Mouse (Mus musculus): ENCODE measurements around the gene Gpr39.

The Gpr39 gene

DNA sequence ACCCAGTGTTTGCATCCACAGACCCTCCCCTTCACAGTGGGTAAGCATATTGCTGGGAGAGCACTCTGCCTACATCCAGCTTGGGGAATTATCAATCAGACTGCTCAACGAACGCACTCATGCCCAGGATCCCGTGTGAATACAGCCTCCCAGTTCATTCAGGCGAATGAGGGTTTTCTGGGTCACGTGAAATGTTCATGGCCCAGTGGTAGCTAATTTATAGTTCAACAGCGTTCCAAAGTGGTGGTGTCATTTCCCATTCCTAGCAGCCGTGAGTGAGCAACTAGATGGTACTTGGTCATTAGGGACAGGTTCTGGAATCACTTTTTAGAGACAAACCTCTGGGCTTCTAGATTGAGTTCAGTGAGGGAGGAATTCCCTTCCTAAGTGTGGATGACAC is 144.3 kb downstream of the Gpr39 start:
- DNase-seq, result no peak

DNA sequence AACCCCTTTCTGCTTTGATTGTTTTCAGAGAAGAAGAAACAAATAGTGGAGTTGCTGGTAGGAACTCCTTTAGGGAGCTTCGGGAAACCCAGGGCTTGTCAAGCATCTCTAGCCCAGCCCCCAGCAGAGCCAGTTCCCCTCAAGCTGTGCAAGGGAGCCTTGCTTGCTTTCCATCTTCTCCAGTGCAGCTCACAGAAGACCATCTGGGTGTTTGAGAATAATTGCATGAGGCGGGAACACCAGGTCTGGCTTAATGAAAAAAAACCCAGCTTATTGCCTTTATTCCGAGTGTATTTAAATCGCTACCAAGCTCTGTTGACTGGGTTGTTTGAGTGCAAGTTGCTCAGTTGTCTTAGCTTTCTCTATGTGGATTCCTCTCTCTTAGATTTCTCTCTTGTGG is 146.8 kb downstream of the Gpr39 start:
- DNase-seq, result no peak

DNA sequence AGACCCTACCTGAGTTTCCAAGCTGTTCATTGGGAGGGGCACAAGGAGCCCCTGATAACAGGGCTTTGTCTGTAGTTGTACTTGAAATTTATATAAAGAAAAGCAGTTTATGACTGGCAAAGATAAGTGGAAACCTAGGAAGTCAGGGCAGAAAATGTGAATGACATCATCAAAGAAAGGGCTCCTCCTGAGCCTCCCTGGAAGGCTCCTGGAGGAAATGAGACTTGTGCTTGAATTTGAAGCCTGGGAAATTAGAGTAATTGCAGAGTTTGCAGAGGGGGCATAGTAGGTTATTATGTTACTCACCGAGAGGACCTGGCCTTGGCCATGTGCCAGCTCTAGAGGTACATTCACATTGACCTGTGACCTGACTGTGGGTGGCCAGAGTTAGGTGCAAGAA is 160.7 kb downstream of the Gpr39 start:
- no peak for DNase-seq

DNA sequence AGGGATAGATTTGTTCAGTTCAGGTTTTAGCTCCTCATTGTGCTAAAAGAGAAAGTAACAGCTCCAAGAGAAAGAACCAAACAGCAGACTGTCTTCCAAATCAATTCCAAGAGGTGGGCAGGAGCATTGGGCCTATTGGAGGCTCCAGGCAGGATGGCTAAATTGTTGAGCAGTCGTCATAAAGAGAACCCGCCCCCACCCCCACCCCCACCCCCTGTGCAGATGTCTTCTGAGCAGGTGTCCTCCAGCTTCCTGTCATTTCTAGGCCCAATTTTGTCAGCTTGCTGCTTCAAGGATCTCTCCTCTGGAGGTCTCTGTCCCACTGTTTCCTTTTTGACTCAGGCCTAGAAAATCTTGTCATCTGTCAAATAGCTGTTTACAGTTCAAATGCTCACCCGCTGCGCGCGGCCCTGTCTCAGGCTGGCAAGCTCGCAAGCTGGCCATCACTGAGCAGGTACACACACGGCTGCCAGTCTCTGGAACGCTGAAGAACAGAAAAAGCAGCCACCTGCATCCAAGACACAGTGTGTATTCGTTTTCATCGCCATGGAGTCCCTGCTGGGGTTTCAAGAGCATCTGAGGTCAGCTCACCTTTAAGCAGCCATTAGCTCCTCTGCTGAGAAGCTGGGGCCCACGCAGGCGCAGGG is 163.1 kb downstream of the Gpr39 start:
- peak; percentile 65 to 78 for DNase-seq

DNA sequence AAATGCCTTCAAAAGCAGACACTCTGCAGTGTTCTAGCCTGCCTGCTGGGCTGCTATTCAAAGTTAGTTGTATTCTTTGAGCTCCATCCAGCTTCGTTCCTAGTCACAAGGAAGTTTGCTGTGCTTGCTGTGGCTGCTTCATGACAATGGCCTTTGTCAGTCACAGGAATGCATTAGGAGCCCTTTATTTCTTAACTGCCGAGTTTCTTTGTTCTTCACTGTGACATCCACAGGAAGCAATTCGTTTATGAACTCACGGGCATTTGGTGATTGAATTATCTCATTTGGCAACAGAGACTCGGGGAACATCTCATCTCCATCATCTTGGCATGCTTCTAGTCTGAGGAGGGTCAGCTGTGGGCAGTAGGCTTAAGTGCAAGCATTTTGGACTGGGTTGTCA is 177.9 kb downstream of the Gpr39 start:
- DNase-seq, result no peak

DNA sequence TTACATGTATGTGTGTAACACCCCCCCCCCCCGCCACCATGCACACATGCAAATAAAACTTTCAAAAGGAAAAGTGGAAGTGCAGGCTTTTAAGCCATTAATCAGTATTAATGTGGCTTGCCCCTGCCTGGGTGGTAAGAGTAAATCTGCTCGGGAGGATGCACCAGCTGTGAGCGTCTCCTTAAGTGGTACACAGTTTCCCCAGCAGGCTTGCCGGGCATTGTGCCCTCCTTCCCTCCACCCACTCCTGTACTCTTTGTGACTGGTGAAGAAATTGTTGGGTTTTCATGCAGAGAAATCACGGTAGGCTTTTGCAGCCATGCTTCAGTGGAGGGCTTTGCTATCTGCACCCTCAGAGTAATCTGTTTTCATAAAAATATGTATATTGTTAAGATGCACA is 181.8 kb downstream of the Gpr39 start:
- no peak for DNase-seq

DNA sequence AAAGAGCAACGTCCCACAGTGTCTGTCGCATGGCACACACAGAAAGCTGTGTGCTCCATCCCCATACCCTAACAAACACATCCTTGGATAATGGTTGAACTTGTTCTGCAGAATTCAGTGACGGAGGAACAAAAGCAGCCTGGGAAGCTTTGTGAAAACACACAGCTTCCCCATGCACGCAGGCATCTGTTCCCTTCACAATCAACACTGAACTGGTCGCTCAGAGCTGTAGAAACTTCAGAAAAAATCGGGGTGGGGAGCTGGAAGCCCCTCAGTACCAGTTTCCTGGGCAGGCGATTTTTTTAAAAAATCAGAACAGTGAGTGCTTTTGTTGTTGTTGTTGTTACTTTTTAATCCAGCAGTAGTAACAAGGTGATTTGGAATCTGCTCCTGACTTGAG is 193.3 kb downstream of the Gpr39 start:
- no peak for DNase-seq

DNA sequence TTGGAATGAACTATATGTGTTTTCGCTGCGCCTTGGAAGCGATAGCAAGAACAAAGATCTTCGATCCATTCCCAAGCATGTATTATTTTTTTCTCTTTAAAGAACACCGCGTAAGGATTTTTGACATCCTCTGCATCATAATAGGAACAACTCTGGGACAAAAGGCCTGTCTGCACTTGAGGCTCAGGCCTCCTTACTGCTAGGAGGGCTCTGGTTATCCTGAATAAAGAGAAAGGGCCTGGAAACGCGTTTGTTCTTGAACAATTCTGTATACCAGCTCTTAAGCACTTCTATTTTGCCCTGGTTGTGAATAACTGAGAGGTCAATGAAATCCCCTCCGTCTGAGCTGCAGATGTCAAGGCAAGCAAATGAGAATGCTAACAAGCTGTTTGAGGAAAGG is 216.4 kb downstream of the Gpr39 start:
- DNase-seq, result no peak

DNA sequence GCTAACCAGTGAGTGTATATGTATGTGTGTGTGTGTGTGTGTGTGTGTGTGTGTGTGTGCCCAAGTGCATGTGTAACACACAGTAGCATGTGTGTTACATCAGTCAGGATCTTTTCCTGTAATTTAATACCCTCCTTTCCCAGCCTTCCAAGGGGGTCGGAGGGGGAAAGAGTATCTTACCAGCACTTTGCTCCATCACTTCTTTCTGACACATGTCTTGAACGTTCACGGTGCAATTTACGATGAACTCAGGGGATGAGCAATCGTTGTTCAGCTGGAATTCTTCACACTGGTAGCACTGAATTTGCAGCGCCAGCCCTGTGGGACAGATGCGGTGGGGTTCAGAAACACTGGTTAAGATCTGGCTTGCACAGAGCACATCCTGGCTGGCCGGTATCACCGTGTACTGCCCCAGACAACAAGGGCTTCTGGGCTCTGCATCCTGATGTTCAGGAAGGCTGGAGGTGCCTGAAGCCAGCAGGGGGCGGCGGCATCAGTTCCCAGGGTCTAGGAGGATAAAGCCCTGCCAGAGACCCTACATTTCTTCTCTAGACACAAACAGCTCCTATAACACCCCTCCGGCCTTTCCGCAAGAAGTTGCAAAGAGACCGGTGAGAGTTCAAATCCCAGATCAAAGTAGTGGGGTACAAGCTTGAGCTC is 233.5 kb downstream of the Gpr39 start:
- peak in 1 of 2 experiments; percentile 5 for DNase-seq

DNA sequence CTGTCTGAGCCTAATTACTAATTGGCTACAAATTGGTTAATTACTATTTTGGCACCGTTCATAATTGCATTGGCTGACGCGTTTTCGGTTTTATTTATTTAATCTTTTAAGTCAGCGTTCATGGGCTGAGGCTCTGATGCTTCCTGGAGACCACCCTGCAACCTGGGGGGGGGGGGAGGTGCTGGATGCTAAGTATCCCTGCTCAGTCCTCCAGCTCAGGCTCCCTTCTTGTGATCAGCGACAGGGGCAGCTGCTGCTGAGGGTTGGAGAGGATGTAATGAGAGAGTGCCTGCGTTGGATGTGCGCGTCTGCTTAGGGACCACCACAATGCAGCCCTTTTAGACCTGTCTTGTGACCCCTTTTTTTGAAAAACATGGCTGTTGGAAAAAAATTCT is 234.1 kb downstream of the Gpr39 start:
- no peak for DNase-seq

DNA sequence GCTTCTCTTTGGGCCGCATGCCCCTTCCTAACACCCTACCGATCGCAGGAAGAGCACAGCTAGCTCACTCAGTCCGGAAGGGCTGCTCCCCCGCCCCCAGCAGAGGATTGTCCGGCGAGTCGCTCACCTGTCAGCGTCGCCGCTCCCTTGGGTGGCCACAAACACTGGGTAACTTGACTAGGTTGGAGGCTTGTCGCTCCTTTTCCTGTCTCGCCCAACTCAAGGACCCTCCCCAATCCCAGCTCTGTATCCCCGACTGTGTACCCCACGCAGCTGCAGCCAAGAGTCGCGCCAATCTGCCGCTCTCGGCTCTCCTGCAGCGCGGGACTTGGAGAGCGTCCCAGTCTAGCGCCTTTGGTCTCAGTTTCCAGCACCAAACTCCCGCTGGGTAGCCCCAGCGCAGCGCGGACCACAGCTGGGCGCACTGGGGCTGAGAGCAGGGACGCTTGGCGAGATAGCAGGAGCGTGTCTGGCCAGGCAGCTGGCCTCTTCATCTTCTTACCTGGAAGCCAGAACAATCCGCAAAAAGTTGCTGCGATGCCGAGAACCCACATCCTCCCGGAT is 234.6 kb downstream of the Gpr39 start:
- peak; percentile 19 to 43 for DNase-seq

DNA sequence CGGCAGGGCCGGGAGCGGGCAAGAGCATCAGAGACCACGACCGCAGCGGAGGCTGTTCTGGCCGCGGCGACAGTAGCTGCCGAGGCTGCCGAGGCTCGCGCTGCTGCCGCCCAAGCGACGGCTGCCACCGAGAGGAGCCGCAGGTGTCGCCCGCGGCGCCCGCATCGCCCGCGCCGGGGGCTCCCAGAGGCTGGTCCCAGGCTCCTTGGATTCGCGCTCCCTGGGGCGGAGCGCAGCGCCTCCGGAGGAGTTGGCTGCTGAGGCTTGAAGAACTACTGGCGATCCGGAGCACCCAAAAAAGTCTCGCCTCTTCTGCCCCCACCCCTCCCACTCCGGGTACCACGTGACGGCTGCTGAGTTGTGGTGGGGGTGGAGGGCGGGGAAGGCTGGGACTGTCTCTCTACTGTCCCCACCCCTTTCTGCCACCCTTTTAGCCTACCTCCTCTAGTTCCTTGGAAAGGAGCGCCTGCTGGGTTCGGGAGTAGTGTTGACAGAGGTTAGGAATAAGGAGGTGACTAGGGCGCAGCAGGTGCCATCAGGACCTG is 235.2 kb downstream of the Gpr39 start:
- peak; percentile 25 to 35 for DNase-seq

DNA sequence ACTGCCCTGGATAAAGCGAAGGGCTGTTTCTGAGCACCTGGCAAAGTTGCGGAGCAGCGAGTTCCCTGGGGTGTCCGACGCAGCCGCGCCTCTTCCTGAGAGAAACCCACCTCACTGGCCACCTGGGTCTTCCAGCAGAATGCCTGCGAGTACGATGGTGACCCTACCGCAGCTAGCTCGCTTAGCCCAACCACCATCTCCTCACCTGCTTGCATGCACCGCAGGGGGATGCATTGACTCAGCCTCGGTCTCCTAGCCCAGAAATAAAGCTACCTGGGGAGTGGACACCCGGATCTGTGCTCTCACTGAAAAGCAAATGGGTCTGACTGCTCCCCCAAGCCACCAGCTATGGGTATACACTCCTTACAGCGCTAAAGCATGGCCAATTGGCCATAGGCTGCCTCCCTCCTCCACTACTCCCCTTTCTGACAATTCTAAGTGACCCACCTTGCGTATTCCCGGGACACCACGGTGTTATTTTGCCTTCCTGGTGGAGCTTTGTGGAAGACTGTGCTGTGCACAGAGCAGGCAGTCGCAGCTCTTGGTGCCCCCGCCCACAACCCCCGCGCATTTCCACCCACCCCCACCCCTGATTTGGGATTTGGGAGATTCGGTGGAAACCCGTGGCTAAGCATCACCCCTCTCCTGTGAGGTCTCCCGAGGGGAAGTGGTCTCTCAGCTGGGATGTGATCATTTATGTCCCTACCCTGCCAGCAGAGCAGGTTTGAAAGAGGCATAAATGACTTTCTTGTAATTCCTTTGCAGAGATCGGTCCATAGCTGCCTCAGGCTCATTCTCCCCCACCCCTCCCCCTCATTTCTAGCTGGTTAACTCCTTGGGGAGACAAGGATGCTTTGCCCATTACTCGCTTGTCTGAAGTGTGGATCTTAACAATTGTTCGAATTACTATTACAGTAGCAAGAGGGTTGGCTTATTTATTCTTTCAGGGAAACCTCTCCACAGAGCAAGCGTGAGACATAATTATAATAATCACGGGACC is 236.1 kb downstream of the Gpr39 start, which contains the start of gene Lypd1:
Gene Lypd1 (minus strand): TSS at position 501 of the 1,000 bp plus-strand sequence.
- peak in 1 of 2 experiments; percentile 5 for DNase-seq

DNA sequence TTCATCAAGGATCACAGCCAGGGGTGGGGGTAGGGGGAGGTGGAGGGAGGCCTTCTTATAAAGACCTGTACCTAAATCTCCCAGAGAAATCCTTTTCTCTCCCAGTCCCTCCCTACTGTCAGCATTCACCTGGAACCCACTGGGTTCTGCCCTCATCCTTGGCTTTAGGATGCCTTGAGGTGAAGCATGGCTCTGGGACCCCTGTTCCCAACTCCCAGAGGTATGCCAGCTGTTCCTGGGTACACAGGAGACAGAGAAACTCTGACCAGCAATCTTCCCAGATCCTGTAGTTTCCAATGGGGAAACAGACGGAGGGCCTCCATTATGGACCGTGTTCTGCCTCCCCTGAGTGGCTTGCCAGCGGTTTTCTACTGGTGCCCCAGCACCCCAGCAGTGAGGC is 243.9 kb downstream of the Gpr39 start:
- no peak for DNase-seq

DNA sequence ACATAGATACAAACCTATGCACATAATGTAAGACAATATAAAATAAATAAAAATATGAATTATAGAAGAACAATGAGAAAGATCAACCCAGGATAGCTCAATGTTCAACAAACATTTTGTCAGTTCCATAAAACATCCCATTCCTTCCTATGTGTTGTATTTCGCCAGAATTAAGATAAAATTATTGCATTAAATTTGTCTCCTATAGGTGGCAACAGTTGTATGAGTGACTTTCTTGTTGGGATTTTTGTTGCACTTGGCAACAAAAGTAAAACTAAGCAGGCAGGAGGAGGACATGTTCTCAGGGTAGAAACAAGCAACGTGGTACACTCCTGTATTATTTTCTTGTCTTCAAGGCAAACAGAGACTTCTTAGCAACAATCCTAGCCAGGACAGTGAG is 246.3 kb downstream of the Gpr39 start:
- no peak for DNase-seq

Data from cerebellum, postnatal 25 days (tissue).